Comparison of ENCODE assay signal across 9 mouse cellular contexts in genomic region chr7:81335705-81336431, GRCm38 (mm10). TPM values are rescaled to one million over a fixed set of nuclear protein-coding genes. Genes with fewer than 3 reads are reported as not detected.
DNase-seq lines count a peak whose midpoint lies in the region; ATAC-seq and TF ChIP-seq lines count a peak whose summit lies in the region.
"Had no signal": no experiment of that assay in that cellular context is flagged by ENCODE, and none has a peak within 500 bp of the region (broad histone marks: within the 10 kb centered on the region; RNA-seq: fewer than 3 reads in every experiment).

No protein-coding gene starts in this region.

- peaks cover 66% of the 10 kb centered on the region for H3K36me3 ChIP-seq in C2C12 (ENCODE audit: control insufficient read depth, insufficient read depth)
- peaks cover 70% of the 10 kb centered on the region for H3K36me3 ChIP-seq in heart, embryonic 10.5 days
- H3K36me3 ChIP-seq in stomach, embryonic 15.5 days = peaks cover 21% of the 10 kb centered on the region; the same call in 1 of the 2 replicates

- WGBS in heart, embryonic 10.5 days = 73% methylated on average over 18 of the region's 18 CpGs
- WGBS in stomach, embryonic 15.5 days = 77% methylated on average over 18 of the region's 18 CpGs

- no peak for TF ChIP-seq CTCF in C2C12 (IDR thresholded peaks at IDR 0.05; ENCODE audit: control insufficient read depth, insufficient read depth, insufficient read length)

- H3K27me3 ChIP-seq in C2C12 (ENCODE audit: control insufficient read depth, insufficient read depth, insufficient read length) = no peaks in the 10 kb centered on the region
- no peaks in the 10 kb centered on the region for H3K27me3 ChIP-seq in heart, embryonic 10.5 days (ENCODE audit: insufficient read depth, poor library complexity, severe bottlenecking)
- H3K27me3 ChIP-seq in stomach, embryonic 15.5 days (replicated peaks) = no peaks in the 10 kb centered on the region

- peaks cover 28% of the 10 kb centered on the region for H3K79me2 ChIP-seq in C2C12 (ENCODE audit: control insufficient read depth, insufficient read depth)

- H3K4me2 ChIP-seq in stomach, embryonic 15.5 days = no peak overlapping the region

- H3ac ChIP-seq in C2C12 (ENCODE audit: control insufficient read depth, insufficient read length, low read depth) = no peak overlapping the region

- no peak overlapping the region for H3K4me3 ChIP-seq in C2C12 (ENCODE audit: insufficient read depth, poor library complexity, severe bottlenecking)
- no peak overlapping the region for H3K4me3 ChIP-seq in heart, embryonic 10.5 days
- no peak overlapping the region for H3K4me3 ChIP-seq in stomach, embryonic 15.5 days (replicated peaks)

- H3K9ac ChIP-seq in stomach, embryonic 15.5 days = no peak overlapping the region
- H3K9ac ChIP-seq: liver, embryonic 14.5 days had no signal

- H3K79me3 ChIP-seq in C2C12 (ENCODE audit: low read depth) = peaks cover 8% of the 10 kb centered on the region

- peak overlapping the region; percentile 59 for H3K27ac ChIP-seq in heart, embryonic 10.5 days
- H3K27ac ChIP-seq in stomach, embryonic 15.5 days = peak overlapping the region; percentile 19; the same call in 1 of the 2 replicates
- H3K27ac ChIP-seq: liver, embryonic 14.5 days had no signal

- no peak for ATAC-seq in stomach, embryonic 15.5 days (ENCODE audit: insufficient read depth, low FRiP score, low read depth)
- no peak for ATAC-seq in megakaryocyte progenitor cell, adult 5-6 weeks (replicated peaks; ENCODE audit: poor library complexity)

- no peaks in the 10 kb centered on the region for H3K9me3 ChIP-seq in heart, embryonic 10.5 days
- no peaks in the 10 kb centered on the region for H3K9me3 ChIP-seq in stomach, embryonic 15.5 days

- peak; percentile 75 for DNase-seq in ZHBTc4 (ENCODE audit: low read depth, low spot score)
- peak; percentile 81 for DNase-seq in heart, embryonic 10.5 days (ENCODE audit: low spot score)
- peak; percentile 51 to 57 for DNase-seq in kidney, postnatal 36 days
- DNase-seq in layer of hippocampus, postnatal 36 days = no peak
- no peak for DNase-seq in cerebellum, postnatal 10 days

- H3K4me1 ChIP-seq in heart, embryonic 10.5 days = peaks cover 20% of the 10 kb centered on the region
- no peaks in the 10 kb centered on the region for H3K4me1 ChIP-seq in stomach, embryonic 15.5 days

TF ChIP-seq in C2C12, 6 proteins besides CTCF, POLR2A, EP300 and RAD21:
- TF ChIP-seq MYOD1 (IDR thresholded peaks at IDR 0.05; ENCODE audit: control insufficient read depth, insufficient read length, low read depth) (peak; percentile 84), FOSL1 (IDR thresholded peaks at IDR 0.05; ENCODE audit: insufficient read depth, low read length, poor library complexity, severe bottlenecking) (no peak)

RNA-seq across cellular contexts. Expression of gene Rps17, which starts 9.2 kb away (rescaled TPM):
- 3,363 TPM for polyA plus RNA-seq in C2C12 (2012; fragmentation: generic; extraction: Trizol)
- 906 and 1,028 TPM in 2 replicates for polyA plus RNA-seq in heart, embryonic 10.5 days (2016; fragmentation: Nextera tagmentation; extraction: Ambion mirVana)
- 1,116 and 1,252 TPM in 2 replicates for polyA plus RNA-seq in stomach, embryonic 15.5 days (2015; fragmentation: Nextera tagmentation; extraction: Ambion mirVana)
- 100 to 1,000 TPM; 546 to 562 TPM for total RNA-seq in layer of hippocampus, postnatal 36 days (2021)
- total RNA-seq in megakaryocyte progenitor cell, adult 5-6 weeks (2015) = 3,688 and 3,886 TPM in 2 replicates
- 3,921 and 4,474 TPM in 2 replicates for total RNA-seq in megakaryocyte progenitor cell, adult 5-6 weeks (2017)

Comparison
In these comparisons a context has a peak if more than half of its experiments do, and no peak if none do; other contexts are left out.
1. DNase-seq: peak in ZHBTc4 (single experiment), heart, embryonic 10.5 days (single experiment) and kidney, postnatal 36 days (2 of 2); none in layer of hippocampus, postnatal 36 days (0 of 2) and cerebellum, postnatal 10 days (0 of 2).